Mouse (Mus musculus): ENCODE measurements around the gene Gas2l2. TPM values are rescaled to one million over a fixed set of nuclear protein-coding genes. Genes with fewer than 3 reads are reported as not detected.
A peak's percentile ranks its signal among the peaks of the same experiment; 100 is the strongest.

Gene Gas2l2
- polyA plus RNA-seq, 1 experiment from 2014 or later: 0.11 TPM

- Histone ChIP-seq H3K36me3 (ENCODE audit: control insufficient read depth, insufficient read depth) (no peaks in the 10 kb centered on the region), H3K4me1 (ENCODE audit: control insufficient read depth, insufficient read depth, low read length) (peaks cover 10% of the 10 kb centered on the region; the same call in 1 of the 2 replicates), H3K9ac (ENCODE audit: low read length) (peak overlapping the region; percentile 86; the same call in 1 of the 2 replicates), H3K27ac (ENCODE audit: low read length) (no peak overlapping the region), H3K9me3 (replicated peaks; ENCODE audit: control insufficient read depth, low read length) (no peaks in the 10 kb centered on the region), H3K4me3 (ENCODE audit: low read length) (no peak overlapping the region; the same call in 1 of the 2 replicates), H3K27me3 (ENCODE audit: control insufficient read depth, insufficient read depth, low read length) (peaks cover 5% of the 10 kb centered on the region), H3K4me2 (ENCODE audit: low read depth, low read length) (peak overlapping the region; percentile 88)
- ATAC-seq (replicated peaks; ENCODE audit: extremely low read depth, insufficient read depth, low FRiP score): no peak
- 75% methylated on average over 6 of the region's 6 CpGs for WGBS
These were observed 18.7 kb downstream of the Gas2l2 start for GRCm38 (mm10) chr11:83410510-83410909.

DNA sequence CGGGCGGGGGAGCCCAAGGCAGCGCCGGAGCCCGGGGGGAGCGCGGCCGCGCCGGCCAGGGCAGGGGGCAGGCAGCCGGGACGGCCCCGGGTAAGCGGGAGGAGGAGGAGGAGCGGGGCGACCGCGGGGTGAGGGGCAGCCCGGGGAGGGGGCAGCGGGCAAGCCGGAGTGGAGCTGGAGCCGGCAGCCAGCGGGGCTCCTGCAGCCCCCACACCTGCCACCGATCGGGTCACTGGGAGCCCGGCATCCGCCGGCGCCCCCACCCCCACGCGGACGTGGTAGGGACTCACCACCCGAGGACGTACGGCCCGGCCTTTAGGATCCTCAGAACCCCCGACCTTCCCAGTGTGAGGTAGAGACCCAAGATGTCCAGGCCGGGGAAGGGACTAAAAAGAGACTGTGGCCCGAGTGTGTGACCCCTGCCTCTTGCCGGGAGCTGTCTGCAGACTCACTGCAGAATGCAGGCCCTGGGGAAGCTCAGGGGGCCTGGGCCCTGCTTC, 19.4 kb downstream of the Gas2l2 start:
- under 1% methylated on average over 29 of the region's 40 CpGs for WGBS
- Histone ChIP-seq H3K9ac (ENCODE audit: low read length) (peak overlapping the region; percentile 86), H3K27me3 (ENCODE audit: control insufficient read depth, insufficient read depth, low read length) (peaks cover 5% of the 10 kb centered on the region), H3K4me2 (ENCODE audit: low read depth, low read length) (peak overlapping the region; percentile 88), H3K4me3 (ENCODE audit: low read length) (peak overlapping the region; percentile 79), H3K36me3 (ENCODE audit: control insufficient read depth, insufficient read depth) (no peaks in the 10 kb centered on the region), H3K4me1 (ENCODE audit: control insufficient read depth, insufficient read depth, low read length) (peaks cover 10% of the 10 kb centered on the region; the same call in 1 of the 2 replicates), H3K9me3 (replicated peaks; ENCODE audit: control insufficient read depth, low read length) (no peaks in the 10 kb centered on the region), H3K27ac (ENCODE audit: low read length) (peak overlapping the region; percentile 32; the same call in 1 of the 2 replicates)
- 0 out of 2 replicates have a peak, but pooled peaks have one; percentile 33 for ATAC-seq (replicated peaks; ENCODE audit: extremely low read depth, insufficient read depth, low FRiP score)

DNA sequence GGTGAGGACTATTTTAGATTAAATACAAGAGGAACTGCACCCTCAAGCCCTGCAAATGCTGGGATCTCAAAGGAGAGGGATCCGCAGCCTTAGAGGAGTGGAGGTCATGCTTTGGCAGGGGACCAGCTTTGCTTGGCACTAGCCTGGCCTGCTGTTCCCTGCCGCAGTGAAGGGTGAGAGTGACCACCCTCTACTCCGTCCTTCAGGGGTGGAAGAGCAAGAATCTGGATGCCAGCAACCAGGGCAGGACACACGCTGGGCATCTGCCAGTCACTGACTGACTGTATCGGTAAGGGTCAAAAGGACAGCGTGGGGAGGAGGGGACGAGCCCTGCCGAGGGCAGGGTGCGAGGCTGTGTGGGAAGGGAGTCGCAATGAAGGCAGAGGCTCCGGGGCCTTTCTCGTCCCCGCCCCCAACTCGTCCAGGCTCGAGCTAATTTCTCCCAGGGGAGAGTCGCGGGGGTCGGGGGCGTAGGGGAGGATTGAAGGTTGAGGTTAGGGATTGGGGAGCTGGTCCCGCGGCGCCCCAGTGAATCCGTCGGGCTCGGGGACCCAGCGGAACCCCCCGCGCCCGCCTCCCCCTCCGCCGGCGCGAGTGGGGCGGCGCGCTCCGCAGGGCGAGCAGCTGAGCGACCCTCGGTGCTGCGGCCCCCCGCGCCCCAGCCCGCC, 20.0 kb downstream of the Gas2l2 start, which contains the start of gene Rasl10b:
Gene Rasl10b (plus strand): TSS at position 51 of the 668 bp plus-strand sequence.
- peaks cover 10% of the 10 kb centered on the region; the same call in 1 of the 2 replicates for H3K4me1 ChIP-seq (ENCODE audit: control insufficient read depth, insufficient read depth, low read length)
- whole genome bisulfite sequencing: 1% methylated on average over 44 of the region's 44 CpGs
- no peaks in the 10 kb centered on the region; the same call in 1 of the 2 replicates for H3K36me3 ChIP-seq (ENCODE audit: control insufficient read depth, insufficient read depth)

DNA sequence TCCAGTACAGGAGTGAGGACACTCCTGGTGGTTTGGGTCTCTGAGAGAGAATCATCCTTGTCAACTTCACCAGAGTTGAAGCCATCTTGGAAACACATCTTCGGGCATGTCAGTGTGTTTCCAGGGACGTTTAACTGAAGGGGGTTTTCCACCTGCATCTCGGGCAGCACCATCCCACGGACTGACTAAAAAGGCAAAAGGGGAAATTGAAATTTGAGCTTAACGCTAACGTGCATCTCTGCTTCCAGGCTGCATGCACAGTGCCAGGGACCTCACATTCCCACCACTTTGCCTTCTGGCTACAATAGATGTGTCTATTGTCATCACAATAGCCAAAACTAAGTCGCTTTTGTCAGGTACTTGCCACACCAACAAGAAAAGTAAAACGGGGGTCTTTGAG, 21.0 kb downstream of the Gas2l2 start:
- H3K9me3 ChIP-seq (replicated peaks; ENCODE audit: control insufficient read depth, low read length): no peaks in the 10 kb centered on the region
- H3K27ac ChIP-seq (ENCODE audit: low read length): no peak overlapping the region
- H3K4me2 ChIP-seq (ENCODE audit: low read depth, low read length): no peak overlapping the region
- H3K27me3 ChIP-seq (ENCODE audit: control insufficient read depth, insufficient read depth, low read length): peaks cover 5% of the 10 kb centered on the region
- 44% methylated on average over 8 of the region's 8 CpGs for WGBS
- no peaks in the 10 kb centered on the region; the same call in 1 of the 2 replicates for H3K36me3 ChIP-seq (ENCODE audit: control insufficient read depth, insufficient read depth)
- H3K4me3 ChIP-seq (ENCODE audit: low read length): no peak overlapping the region
- no peak overlapping the region for H3K9ac ChIP-seq (ENCODE audit: low read length)
- H3K4me1 ChIP-seq (ENCODE audit: control insufficient read depth, insufficient read depth, low read length): peaks cover 10% of the 10 kb centered on the region; the same call in 1 of the 2 replicates
- ATAC-seq (replicated peaks; ENCODE audit: extremely low read depth, insufficient read depth, low FRiP score): no peak

More for the DNA sequence above, 20.0 kb downstream of the Gas2l2 start, which contains the start of gene Rasl10b:
- Histone ChIP-seq H3K9ac (ENCODE audit: low read length) (peak within 1 kb of the TSS; percentile 86), H3K27me3 (ENCODE audit: control insufficient read depth, insufficient read depth, low read length) (peaks cover 5% of the 10 kb centered on the region), H3K27ac (ENCODE audit: low read length) (peak within 1 kb of the TSS; percentile 51; the same call in 1 of the 2 replicates), H3K4me2 (ENCODE audit: low read depth, low read length) (peak within 1 kb of the TSS; percentile 88), H3K4me3 (ENCODE audit: low read length) (peak within 1 kb of the TSS; percentile 79), H3K9me3 (replicated peaks; ENCODE audit: control insufficient read depth, low read length) (no peaks in the 10 kb centered on the region)
- peak; percentile 68 for ATAC-seq (replicated peaks; ENCODE audit: extremely low read depth, insufficient read depth, low FRiP score)

DNA sequence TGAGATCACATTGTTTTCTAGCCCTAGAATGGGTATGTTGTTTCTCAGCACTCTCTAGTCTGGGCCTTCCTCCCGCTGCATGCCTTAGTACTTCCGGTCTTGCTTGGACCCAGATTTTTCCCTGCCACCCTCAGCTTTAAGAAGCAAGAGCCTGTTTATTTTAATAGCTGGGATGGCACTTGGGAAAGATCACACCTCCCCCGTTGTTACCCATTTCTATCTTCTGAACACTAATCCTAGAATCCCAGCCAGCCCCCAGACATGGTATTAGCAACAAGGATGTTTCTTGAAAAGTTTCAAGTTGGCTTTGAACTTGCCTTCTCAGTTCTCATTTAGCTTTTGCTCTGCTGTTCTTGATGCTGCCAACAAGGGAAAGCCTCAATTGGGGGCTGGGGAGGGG, 22.9 kb downstream of the Gas2l2 start:
- Histone ChIP-seq H3K27ac (ENCODE audit: low read length) (no peak overlapping the region), H3K9ac (ENCODE audit: low read length) (no peak overlapping the region), H3K4me1 (ENCODE audit: control insufficient read depth, insufficient read depth, low read length) (peaks cover 10% of the 10 kb centered on the region; the same call in 1 of the 2 replicates), H3K27me3 (ENCODE audit: control insufficient read depth, insufficient read depth, low read length) (peaks cover 3% of the 10 kb centered on the region), H3K4me3 (ENCODE audit: low read length) (no peak overlapping the region), H3K4me2 (ENCODE audit: low read depth, low read length) (no peak overlapping the region), H3K36me3 (ENCODE audit: control insufficient read depth, insufficient read depth) (peaks cover 3% of the 10 kb centered on the region; the same call in 1 of the 2 replicates), H3K9me3 (replicated peaks; ENCODE audit: control insufficient read depth, low read length) (no peaks in the 10 kb centered on the region)
- ATAC-seq (replicated peaks; ENCODE audit: extremely low read depth, insufficient read depth, low FRiP score): no peak
- 47% methylated on average over 3 of the region's 3 CpGs for WGBS

- no peaks in the 10 kb centered on the region for H3K9me3 ChIP-seq (replicated peaks; ENCODE audit: control insufficient read depth, low read length)
These were observed 25.5 kb downstream of the Gas2l2 start for GRCm38 (mm10) chr11:83403787-83404186.

GRCm38 (mm10) chr11:83398724-83399123, 30.5 kb downstream of the Gas2l2 start:
- no peak overlapping the region for H3K27ac ChIP-seq (ENCODE audit: low read length)
- no peak for ATAC-seq (replicated peaks; ENCODE audit: extremely low read depth, insufficient read depth, low FRiP score)
- no peaks in the 10 kb centered on the region for H3K9me3 ChIP-seq (replicated peaks; ENCODE audit: control insufficient read depth, low read length)
- peaks cover 20% of the 10 kb centered on the region for H3K36me3 ChIP-seq (ENCODE audit: control insufficient read depth, insufficient read depth)
- H3K4me1 ChIP-seq (ENCODE audit: control insufficient read depth, insufficient read depth, low read length): peaks cover 8% of the 10 kb centered on the region
- 71% methylated on average over 5 of the region's 5 CpGs for WGBS
- no peak overlapping the region for H3K9ac ChIP-seq (ENCODE audit: low read length)
- no peak overlapping the region for H3K4me2 ChIP-seq (ENCODE audit: low read depth, low read length)
- no peaks in the 10 kb centered on the region for H3K27me3 ChIP-seq (ENCODE audit: control insufficient read depth, insufficient read depth, low read length)
- H3K4me3 ChIP-seq (ENCODE audit: low read length): no peak overlapping the region

More at GRCm38 (mm10) chr11:83403787-83404186, 25.5 kb downstream of the Gas2l2 start:
- WGBS: 60% methylated on average over 7 of the region's 7 CpGs
- Histone ChIP-seq H3K9ac (ENCODE audit: low read length) (no peak overlapping the region), H3K4me1 (ENCODE audit: control insufficient read depth, insufficient read depth, low read length) (peaks cover 3% of the 10 kb centered on the region; the same call in 1 of the 2 replicates), H3K4me3 (ENCODE audit: low read length) (no peak overlapping the region), H3K27ac (ENCODE audit: low read length) (no peak overlapping the region), H3K36me3 (ENCODE audit: control insufficient read depth, insufficient read depth) (peaks cover 7% of the 10 kb centered on the region), H3K4me2 (ENCODE audit: low read depth, low read length) (no peak overlapping the region), H3K27me3 (ENCODE audit: control insufficient read depth, insufficient read depth, low read length) (0 out of 2 replicates have a peak, but pooled peaks cover 2% of the 10 kb centered on the region)
- ATAC-seq (replicated peaks; ENCODE audit: extremely low read depth, insufficient read depth, low FRiP score): no peak

- H3K4me1 ChIP-seq (ENCODE audit: control insufficient read depth, insufficient read depth, low read length): peaks cover 13% of the 10 kb centered on the region
- WGBS: 82% methylated on average over 7 of the region's 7 CpGs
- H3K9me3 ChIP-seq (replicated peaks; ENCODE audit: control insufficient read depth, low read length): no peaks in the 10 kb centered on the region
- H3K9ac ChIP-seq (ENCODE audit: low read length): no peak overlapping the region
- no peaks in the 10 kb centered on the region for H3K27me3 ChIP-seq (ENCODE audit: control insufficient read depth, insufficient read depth, low read length)
- ATAC-seq (replicated peaks; ENCODE audit: extremely low read depth, insufficient read depth, low FRiP score): no peak
- peaks cover 19% of the 10 kb centered on the region for H3K36me3 ChIP-seq (ENCODE audit: control insufficient read depth, insufficient read depth)
- no peak overlapping the region for H3K4me3 ChIP-seq (ENCODE audit: low read length)
- H3K4me2 ChIP-seq (ENCODE audit: low read depth, low read length): no peak overlapping the region
- no peak overlapping the region for H3K27ac ChIP-seq (ENCODE audit: low read length)
These were observed 31.6 kb downstream of the Gas2l2 start for GRCm38 (mm10) chr11:83397626-83398025.
